Mouse (Mus musculus) hindbrain, embryonic 12.5 days (tissue): Measurements from ENCODE around the gene Tex12. TPM values are rescaled to one million over a fixed set of nuclear protein-coding genes. Genes with fewer than 3 reads are reported as not detected.

ENCODE experiments used
- ATAC-seq: fragments of 200-750 bp; cut with Nextera tagmentation; 2 replicates; pipeline ENCODE4 v1.8.0; 2017; ENCODE audit warnings: moderate TSS enrichment; ENCODE audit not compliant: low FRiP score
- H3K27ac ChIP-seq: fragments of 300-500 bp; sonication (generic); 2 replicates; pipeline ENCODE4 v1.5.1; 2016; ENCODE audit warnings: mild to moderate bottlenecking
- H3K27me3 ChIP-seq: fragments of 300-500 bp; sonication (generic); 2 replicates; pipeline ENCODE4 v1.6.1; 2016; ENCODE audit warnings: mild to moderate bottlenecking
- H3K36me3 ChIP-seq: fragments of 300-500 bp; sonication (generic); 2 replicates; pipeline ENCODE4 v1.6.1; 2016; ENCODE audit warnings: mild to moderate bottlenecking
- H3K4me1 ChIP-seq: fragments of 300-500 bp; sonication (generic); 2 replicates; pipeline ENCODE4 v1.6.1; 2016
- H3K4me2 ChIP-seq: fragments of 300-500 bp; sonication (generic); replicated peaks from 2 replicates; pipeline ENCODE4 v1.6.1; 2016; ENCODE audit warnings: mild to moderate bottlenecking
- H3K4me3 ChIP-seq: fragments of 300-500 bp; sonication (generic); 2 replicates; pipeline ENCODE4 v1.5.1; 2016; ENCODE audit warnings: mild to moderate bottlenecking
- H3K9ac ChIP-seq: fragments of 300-500 bp; sonication (generic); 2 replicates; pipeline ENCODE4 v1.6.1; 2016; ENCODE audit warnings: mild to moderate bottlenecking, moderate library complexity
- H3K9me3 ChIP-seq: fragments of 300-500 bp; sonication (generic); replicated peaks from 2 replicates; pipeline ENCODE4 v1.6.1; 2016; ENCODE audit warnings: mild to moderate bottlenecking
- WGBS: fragments of 180-500 bp; shearing (Covaris S2); methylation state at CpG from one replicate; pipeline ENCODE4 v1.1.7; 2016; 5-methylcytosine and 5-hydroxymethylcytosine counted together
- polyA plus RNA-seq: library from polyadenylated mRNA; unstranded; fragments of >200 nt; fragmentation: Nextera tagmentation; extraction: Ambion mirVana; gene quantifications from 2 replicates; pipeline ENCODE4 v1.2.1, GENCODE M21; 2016

The Tex12 gene
- polyA plus RNA-seq, 1 experiment from 2014 or later = not detected

DNA sequence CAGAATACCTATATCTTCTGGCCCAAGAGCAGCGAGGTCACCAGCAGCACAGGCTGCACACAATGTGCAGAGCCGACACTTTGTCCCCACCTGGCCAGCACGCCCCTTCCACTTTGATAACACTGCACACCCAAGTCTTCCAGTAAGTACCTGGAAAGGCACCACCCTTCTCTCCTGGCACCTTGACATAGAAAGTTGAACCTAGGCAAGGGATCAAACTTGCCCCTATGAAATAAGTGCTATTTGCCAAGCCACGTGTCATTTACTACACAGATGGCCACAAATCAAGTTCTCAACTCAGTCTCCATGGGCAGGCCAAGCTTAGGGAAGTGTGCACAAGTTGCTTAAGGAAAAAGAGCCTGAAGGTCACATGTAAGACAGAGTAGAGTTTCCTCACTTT is 25.8 kb upstream of the Tex12 start:
- ATAC-seq = no peak
- Histone ChIP-seq H3K27me3 (no peaks in the 10 kb centered on the region), H3K36me3 (no peaks in the 10 kb centered on the region), H3K4me1 (no peaks in the 10 kb centered on the region), H3K27ac (no peak overlapping the region), H3K4me3 (no peak overlapping the region), H3K4me2 (no peak overlapping the region), H3K9ac (no peak overlapping the region), H3K9me3 (no peaks in the 10 kb centered on the region)
- WGBS = 87% methylated on average over 4 of the region's 4 CpGs

DNA sequence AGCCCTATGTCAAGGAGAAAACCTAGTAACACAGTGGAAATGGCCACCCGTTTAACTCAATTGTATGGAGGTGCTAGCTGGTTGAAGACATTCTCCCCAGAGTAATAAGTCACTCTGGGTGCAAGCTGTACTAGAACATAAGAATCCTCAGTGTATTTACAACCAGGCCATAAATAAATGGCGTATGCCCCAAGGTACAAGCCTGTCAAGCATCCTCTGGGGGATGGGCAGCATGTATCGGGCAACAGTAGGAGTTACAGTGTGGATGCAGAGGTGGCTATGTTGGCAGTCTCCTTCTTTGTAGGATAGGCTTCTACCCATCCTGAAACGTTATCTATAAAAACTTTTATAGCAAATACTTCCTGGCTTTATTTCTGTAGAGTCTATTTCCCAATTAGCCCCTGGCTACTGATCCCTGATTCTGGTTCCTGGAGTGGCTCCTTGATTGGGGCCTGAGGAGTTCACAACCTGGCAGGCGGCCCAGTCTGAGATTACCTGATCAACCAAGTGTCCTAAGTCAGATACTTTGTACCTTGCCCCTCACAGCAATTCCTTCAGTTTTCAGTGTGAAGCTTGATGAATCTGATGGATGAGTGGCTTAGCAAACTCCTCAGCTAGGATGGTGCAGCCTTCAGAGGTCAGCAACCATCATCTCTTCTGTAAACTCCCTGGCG is 24.2 kb upstream of the Tex12 start:
- WGBS = 89% methylated on average over 6 of the region's 6 CpGs
- no peaks in the 10 kb centered on the region for H3K27me3 ChIP-seq

DNA sequence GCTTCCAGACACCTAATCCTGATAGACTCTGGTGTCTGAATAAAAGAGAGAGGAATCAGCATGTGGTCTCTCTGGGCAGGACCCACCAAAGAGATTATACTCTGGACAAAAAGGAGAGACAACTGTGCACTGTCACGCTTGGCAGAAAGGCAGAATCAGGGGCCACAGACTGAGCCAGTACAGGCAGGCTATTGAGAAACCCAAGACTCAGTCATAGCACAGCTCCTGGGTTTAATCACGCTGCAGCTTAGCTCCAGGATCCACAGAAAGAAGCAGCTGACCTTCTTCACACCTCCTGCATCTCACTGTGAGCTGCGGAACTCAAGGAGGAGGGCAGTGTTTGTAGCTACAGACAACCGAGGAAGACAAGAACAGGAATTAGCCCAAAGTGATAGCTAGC is 19.2 kb upstream of the Tex12 start:
- Histone ChIP-seq H3K36me3 (no peaks in the 10 kb centered on the region), H3K4me1 (no peaks in the 10 kb centered on the region), H3K4me2 (no peak overlapping the region), H3K27ac (no peak overlapping the region), H3K4me3 (no peak overlapping the region), H3K9me3 (no peaks in the 10 kb centered on the region), H3K9ac (no peak overlapping the region), H3K27me3 (no peaks in the 10 kb centered on the region)
- WGBS = 42% methylated on average over 4 of the region's 4 CpGs
- ATAC-seq = no peak

More for the DNA sequence above, 24.2 kb upstream of the Tex12 start:
- H3K4me3 ChIP-seq = no peak overlapping the region
- H3K4me1 ChIP-seq = no peaks in the 10 kb centered on the region
- no peaks in the 10 kb centered on the region for H3K36me3 ChIP-seq
- no peak overlapping the region for H3K4me2 ChIP-seq
- no peak overlapping the region for H3K27ac ChIP-seq
- no peak for ATAC-seq
- H3K9ac ChIP-seq = no peak overlapping the region
- no peaks in the 10 kb centered on the region for H3K9me3 ChIP-seq

DNA sequence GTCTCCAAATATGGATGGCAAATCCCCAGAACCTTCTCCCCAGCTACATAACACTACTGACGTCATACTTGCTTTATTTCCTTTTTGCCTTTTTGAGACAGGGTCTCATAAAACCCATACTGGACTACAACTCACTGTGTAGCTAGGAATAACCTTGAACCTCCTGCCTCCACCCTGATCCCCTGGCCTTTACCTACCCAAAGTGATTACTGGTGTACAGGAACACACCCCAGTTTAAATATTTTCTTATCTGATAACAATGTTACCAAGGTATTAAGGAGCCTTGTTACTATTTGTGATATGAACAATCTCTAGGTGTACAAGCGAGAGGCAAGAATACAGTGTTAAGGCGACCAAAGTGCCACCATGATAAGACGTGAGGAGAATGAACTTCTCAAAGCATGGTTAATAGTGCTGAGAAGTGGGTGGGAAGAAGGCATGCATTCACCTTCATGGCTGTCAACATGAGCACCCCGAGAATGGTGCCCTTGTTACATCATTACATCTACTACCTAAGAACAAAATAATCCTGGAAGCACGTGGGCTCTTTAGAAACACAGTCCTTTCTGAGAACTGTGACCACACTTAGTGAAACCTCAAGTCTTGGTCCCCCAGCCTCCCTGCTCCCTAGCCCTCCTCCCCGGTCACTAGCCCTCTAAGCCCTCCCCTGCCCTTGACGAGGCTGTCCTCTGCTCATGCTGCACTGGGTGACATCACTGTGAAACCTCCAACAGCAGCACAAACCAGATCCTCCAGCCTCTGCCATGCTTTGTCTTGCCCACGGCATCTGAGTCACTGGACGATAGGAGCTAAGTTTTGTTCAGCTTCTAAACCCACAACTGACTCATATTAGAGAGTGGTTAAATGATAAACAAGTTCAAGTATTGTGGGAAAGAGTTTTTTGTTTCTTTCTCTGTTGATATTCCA is 8.7 kb upstream of the Tex12 start:
- Histone ChIP-seq H3K4me1 (no peaks in the 10 kb centered on the region), H3K27me3 (no peaks in the 10 kb centered on the region), H3K9me3 (no peaks in the 10 kb centered on the region), H3K4me2 (no peak overlapping the region), H3K4me3 (no peak overlapping the region), H3K9ac (no peak overlapping the region), H3K36me3 (no peaks in the 10 kb centered on the region), H3K27ac (no peak overlapping the region)
- WGBS = 80% methylated on average over 10 of the region's 10 CpGs
- no peak for ATAC-seq

DNA sequence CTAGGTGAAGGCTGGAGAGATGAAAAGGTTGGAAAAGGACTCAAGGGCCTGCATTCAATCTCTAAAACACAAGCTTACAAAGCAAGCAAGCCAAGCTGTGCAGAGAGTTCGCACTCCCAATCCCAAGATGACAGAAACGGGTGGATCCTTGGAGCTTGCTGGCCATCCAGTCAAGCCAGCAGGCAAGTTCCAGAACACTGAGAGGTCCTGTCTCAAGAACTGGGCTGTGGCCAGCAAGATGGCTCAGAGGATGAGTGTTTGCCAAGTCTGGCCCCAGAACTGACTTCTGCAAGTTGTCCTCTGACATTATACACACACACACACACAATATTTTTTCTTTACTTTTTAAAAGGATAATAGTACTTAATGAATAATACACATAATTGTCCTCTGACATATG is 6.8 kb upstream of the Tex12 start:
- 83% methylated on average over 2 of the region's 2 CpGs for WGBS
- H3K4me3 ChIP-seq = no peak overlapping the region
- no peaks in the 10 kb centered on the region for H3K9me3 ChIP-seq
- no peak for ATAC-seq
- H3K4me1 ChIP-seq = no peaks in the 10 kb centered on the region
- no peak overlapping the region for H3K4me2 ChIP-seq
- no peaks in the 10 kb centered on the region for H3K27me3 ChIP-seq
- no peak overlapping the region for H3K9ac ChIP-seq
- H3K27ac ChIP-seq = no peak overlapping the region
- no peaks in the 10 kb centered on the region for H3K36me3 ChIP-seq

DNA sequence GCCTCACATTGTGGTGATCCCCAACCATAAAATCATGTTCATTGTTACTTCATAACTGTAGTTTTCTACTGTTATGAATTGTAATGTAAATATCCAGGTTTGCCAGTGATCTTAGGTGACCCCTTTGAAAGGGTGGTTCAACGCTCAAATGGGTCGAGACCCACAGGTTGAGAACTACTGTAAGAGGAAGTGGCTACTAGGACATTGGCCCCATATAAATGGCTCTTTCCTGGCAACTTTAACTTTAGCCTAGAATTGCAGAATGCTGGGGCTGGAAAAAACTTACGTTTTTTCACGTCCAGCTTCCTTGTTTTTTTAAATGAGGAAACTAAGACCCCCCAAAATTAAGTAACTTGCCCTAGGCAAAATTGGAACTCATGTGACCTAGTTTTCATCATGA is 6.2 kb upstream of the Tex12 start:
- Histone ChIP-seq H3K4me3 (no peak overlapping the region), H3K4me2 (no peak overlapping the region), H3K27me3 (no peaks in the 10 kb centered on the region), H3K27ac (no peak overlapping the region), H3K4me1 (no peaks in the 10 kb centered on the region), H3K36me3 (no peaks in the 10 kb centered on the region), H3K9ac (no peak overlapping the region), H3K9me3 (no peaks in the 10 kb centered on the region)
- no peak for ATAC-seq
- WGBS = 95% methylated on average over 4 of the region's 4 CpGs

DNA sequence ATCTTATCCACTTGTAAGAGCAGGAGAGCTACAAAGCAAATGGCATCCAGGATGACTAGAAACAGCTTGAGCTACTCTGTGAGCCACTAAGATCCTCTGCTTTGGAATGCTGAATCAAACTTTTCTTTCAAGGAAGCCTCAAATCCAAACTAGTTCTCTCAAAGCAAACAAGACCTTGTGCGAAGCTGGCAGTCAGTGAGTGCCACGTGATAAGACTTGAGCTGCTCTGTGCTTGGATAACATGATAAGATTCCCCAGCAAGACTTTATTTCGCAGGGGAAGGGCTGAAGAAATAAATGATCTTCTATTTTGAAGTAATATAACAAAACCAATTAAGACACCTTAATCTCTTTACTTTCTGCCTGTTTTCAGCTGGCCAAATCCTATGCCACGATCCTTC is 4.8 kb upstream of the Tex12 start:
- no peak overlapping the region for H3K27ac ChIP-seq
- H3K4me3 ChIP-seq = no peak overlapping the region
- no peaks in the 10 kb centered on the region for H3K27me3 ChIP-seq
- no peak for ATAC-seq
- H3K36me3 ChIP-seq = no peaks in the 10 kb centered on the region
- 85% methylated on average over 4 of the region's 4 CpGs for whole genome bisulfite sequencing
- H3K9ac ChIP-seq = no peak overlapping the region
- no peaks in the 10 kb centered on the region for H3K4me1 ChIP-seq
- H3K9me3 ChIP-seq = peaks cover 4% of the 10 kb centered on the region; the same call in 1 of the 2 replicates
- H3K4me2 ChIP-seq = no peak overlapping the region

DNA sequence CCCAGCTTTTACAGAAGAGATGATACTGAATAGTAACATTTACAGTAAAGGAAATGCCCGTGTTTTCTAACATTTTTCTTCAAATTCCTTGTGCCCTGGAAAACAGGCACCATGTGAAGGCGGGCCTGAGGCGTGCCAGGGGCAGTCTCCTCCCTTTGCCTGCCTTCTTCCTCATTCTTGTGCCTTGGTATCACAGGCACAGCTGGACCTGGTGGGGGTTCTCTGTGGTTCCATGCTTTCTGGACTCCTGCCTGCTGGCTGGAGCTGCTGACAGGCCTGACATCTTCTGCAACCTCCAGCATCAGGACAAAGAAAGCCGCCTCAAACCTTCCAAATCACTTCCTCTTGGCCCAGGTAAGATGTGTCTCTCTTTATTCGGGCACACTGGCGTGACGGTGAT is 4.0 kb upstream of the Tex12 start:
- no peak overlapping the region for H3K27ac ChIP-seq
- no peak overlapping the region for H3K4me3 ChIP-seq
- H3K9ac ChIP-seq = no peak overlapping the region
- no peak overlapping the region for H3K4me2 ChIP-seq
- no peaks in the 10 kb centered on the region for H3K4me1 ChIP-seq
- no peaks in the 10 kb centered on the region for H3K36me3 ChIP-seq
- 77% methylated on average over 7 of the region's 7 CpGs for WGBS
- no peak for ATAC-seq
- H3K9me3 ChIP-seq = peaks cover 4% of the 10 kb centered on the region; the same call in 1 of the 2 replicates
- H3K27me3 ChIP-seq = no peaks in the 10 kb centered on the region

DNA sequence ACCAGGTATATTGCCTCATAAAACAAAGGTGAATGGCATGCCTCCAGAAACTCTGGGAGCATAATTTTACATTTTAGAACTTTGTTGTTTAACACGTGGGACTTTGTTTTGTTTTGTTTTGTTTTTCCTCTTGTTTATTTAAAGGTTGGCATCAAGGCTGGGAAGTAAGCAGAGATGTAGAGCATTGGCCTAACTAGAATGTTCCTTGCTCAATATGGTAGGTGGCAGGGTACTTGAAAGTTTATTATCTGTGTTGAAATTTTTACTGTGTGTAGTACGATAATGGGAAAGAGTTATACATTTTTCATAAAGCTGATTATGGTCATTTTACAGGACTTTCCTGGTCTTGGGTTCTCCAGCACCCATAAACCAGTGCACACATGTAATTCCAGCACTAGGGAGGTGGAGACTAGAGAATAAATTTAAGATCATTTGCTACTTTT is 814 bp upstream of the Tex12 start:
- Histone ChIP-seq H3K27ac (no peak overlapping the region), H3K9me3 (peaks cover 4% of the 10 kb centered on the region; the same call in 1 of the 2 replicates), H3K9ac (no peak overlapping the region), H3K4me1 (no peaks in the 10 kb centered on the region), H3K4me3 (no peak overlapping the region), H3K27me3 (no peaks in the 10 kb centered on the region), H3K36me3 (no peaks in the 10 kb centered on the region), H3K4me2 (no peak overlapping the region)
- ATAC-seq = no peak
- 84% methylated on average over 2 of the region's 2 CpGs for WGBS

DNA sequence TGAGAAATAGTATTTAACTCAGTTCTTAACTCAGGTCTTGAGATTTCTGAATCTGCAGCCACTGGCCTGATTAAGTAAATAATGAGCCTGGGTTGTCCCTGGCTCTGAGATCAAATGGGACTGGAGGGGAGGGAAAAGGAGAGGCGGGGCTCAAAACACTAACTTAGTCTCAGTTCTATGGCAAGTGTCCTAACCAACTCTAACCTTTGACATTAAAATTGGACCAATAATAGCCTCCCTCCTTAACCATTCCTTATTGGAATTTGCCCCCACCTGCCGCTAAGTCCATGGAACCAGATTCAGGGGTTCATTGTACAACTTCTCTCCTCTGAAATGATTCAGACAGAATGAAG is 6.1 kb downstream of the Tex12 start, which contains the start of gene Bco2:
Gene Bco2 (minus strand): TSS at position 88 of the 353 bp plus-strand sequence.
- H3K9me3 ChIP-seq = no peaks in the 10 kb centered on the region
- H3K4me3 ChIP-seq = peak within 1 kb of the TSS; percentile 16
- peak; percentile 60 for ATAC-seq
- peak within 1 kb of the TSS; percentile 43 for H3K4me2 ChIP-seq
- peak within 1 kb of the TSS; percentile 44; the same call in 1 of the 2 replicates for H3K9ac ChIP-seq
- peaks cover 7% of the 10 kb centered on the region; the same call in 1 of the 2 replicates for H3K4me1 ChIP-seq
- WGBS = 13% methylated on average over 2 of the region's 2 CpGs
- H3K27me3 ChIP-seq = no peaks in the 10 kb centered on the region
- peak within 1 kb of the TSS; percentile 74 for H3K27ac ChIP-seq
- no peaks in the 10 kb centered on the region for H3K36me3 ChIP-seq

DNA sequence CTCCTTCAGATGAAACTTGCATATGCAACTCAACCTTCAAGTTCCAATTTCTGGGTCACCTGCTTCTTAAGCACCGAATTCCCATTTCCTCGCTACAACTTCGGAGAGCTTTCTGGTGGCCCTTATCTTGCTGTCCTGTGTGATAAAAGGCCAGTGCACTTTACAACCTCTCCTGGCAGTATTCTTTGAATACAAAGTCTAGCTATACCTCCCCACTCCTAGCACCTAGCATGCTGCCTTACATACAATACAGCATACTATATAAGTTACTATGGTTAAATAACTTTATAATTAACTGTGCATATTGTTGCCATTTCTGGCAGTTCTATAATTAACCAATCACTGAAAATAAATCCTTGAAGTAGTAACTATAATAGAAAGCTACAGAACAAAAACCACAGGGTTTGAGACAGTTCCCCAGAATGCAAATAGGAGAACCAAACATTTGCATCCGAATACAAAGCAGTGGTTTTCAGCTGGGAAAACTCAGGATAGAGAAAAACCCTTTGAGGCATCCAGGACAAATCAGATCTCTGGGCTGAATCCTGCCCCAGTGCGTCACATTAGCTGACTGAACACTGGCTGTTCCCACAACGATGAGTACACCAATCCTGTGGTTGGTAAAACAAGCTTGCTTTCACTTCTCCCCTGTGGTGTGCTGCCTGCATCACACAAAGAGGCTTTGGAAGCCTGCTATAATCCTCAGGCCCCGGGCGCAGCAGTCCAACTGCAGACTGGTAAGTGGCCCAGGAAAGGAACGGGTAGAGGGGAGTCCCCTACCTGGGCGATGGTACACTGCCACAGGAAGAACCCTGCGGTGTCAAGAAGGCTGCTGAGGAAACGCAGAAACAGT is 6.7 kb downstream of the Tex12 start, which contains the start of gene Il18:
Gene Il18 (plus strand): TSS at position 587 of the 853 bp plus-strand sequence.
- WGBS = 22% methylated on average over 12 of the region's 12 CpGs
- peak within 1 kb of the TSS; percentile 16 for H3K4me3 ChIP-seq
- H3K9ac ChIP-seq = peak within 1 kb of the TSS; percentile 44; the same call in 1 of the 2 replicates
- peak within 1 kb of the TSS; percentile 74 for H3K27ac ChIP-seq
- ATAC-seq = peak; percentile 86
- H3K9me3 ChIP-seq = no peaks in the 10 kb centered on the region
- no peaks in the 10 kb centered on the region for H3K27me3 ChIP-seq
- H3K4me2 ChIP-seq = peak within 1 kb of the TSS; percentile 43
- H3K36me3 ChIP-seq = no peaks in the 10 kb centered on the region
- peaks cover 7% of the 10 kb centered on the region; the same call in 1 of the 2 replicates for H3K4me1 ChIP-seq

DNA sequence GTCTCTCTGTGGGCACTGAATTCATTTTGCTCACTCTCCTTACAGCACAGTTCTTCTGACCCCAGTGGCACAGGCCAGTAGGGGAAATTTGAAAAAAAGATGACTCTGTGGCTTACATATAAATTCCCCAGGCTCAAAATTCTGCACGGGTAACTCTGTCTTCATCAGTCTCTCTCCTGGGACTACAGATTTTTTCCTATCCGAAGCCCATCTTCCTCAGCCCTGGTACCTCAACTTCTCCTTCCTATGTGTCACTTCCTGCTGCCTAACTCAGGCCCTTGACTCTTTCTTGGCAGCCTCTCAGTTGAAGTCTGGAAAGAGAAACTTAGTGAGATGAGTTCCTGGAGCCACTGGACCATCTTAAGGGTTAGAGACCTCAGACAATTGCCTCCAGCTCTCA is 7.6 kb downstream of the Tex12 start:
- Histone ChIP-seq H3K9me3 (no peaks in the 10 kb centered on the region), H3K27ac (no peak overlapping the region), H3K9ac (no peak overlapping the region), H3K27me3 (no peaks in the 10 kb centered on the region), H3K36me3 (no peaks in the 10 kb centered on the region), H3K4me1 (peaks cover 7% of the 10 kb centered on the region; the same call in 1 of the 2 replicates), H3K4me3 (no peak overlapping the region), H3K4me2 (no peak overlapping the region)
- no peak for ATAC-seq
- WGBS = 81% methylated on average over 2 of the region's 2 CpGs
